Comparison of ENCODE assay signal across 24 mouse cellular contexts in the genomic region with DNA sequence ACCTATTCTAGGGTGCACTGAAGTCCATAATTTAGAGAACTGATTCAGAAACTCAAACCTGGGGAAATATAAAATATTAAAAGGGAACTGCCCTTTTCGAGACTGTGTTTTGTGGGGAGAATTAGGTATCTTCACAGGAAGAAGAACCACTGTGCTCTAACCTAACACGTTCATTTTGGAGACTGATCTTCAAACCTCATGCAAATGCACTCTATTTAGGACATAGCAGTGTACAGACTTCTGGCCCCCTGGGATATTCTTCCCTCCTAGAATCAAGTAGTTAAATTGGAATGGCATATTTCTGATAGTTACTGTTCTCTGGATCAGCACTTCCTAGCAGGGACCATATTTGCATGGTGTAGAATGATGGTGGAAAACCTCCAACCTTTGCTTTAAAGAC.
"Had no signal": no experiment of that assay in that cellular context is flagged by ENCODE, and none has a peak within 500 bp of the region (broad histone marks: within the 10 kb centered on the region; RNA-seq: fewer than 3 reads in every experiment).

No protein-coding gene starts in this region.

- DNase-seq: gastrocnemius, postnatal 14 days; gastrocnemius, postnatal 36 days; heart, adult 11 months; heart, adult 2 months; heart, postnatal 14 days; heart, postnatal 36 days; kidney, adult 18-20 months; kidney, adult 8-10 months; kidney, postnatal 10 days; kidney, postnatal 25 days; kidney, postnatal 4 days; left cerebral cortex, postnatal 4 days had no signal

- H3K27ac ChIP-seq: heart, adult 2 months; heart, embryonic 13.5 days; heart, embryonic 15.5 days; hindbrain, embryonic 13.5 days; hindbrain, embryonic 15.5 days; intestine, embryonic 15.5 days; layer of hippocampus, adult 2 months; left cerebral cortex, adult 2 months; limb, embryonic 13.5 days; limb, embryonic 15.5 days had no signal

- H3K9ac ChIP-seq: heart, embryonic 13.5 days; heart, embryonic 15.5 days; hindbrain, embryonic 13.5 days; hindbrain, embryonic 15.5 days; intestine, embryonic 15.5 days; limb, embryonic 13.5 days; limb, embryonic 15.5 days had no signal

- ATAC-seq: inflammation-experienced regulatory T-cells, adult 6 months; intestine, embryonic 15.5 days; intestine, postnatal 0 days had no signal

- H3K4me3 ChIP-seq: heart, adult 2 months; heart, embryonic 13.5 days; heart, embryonic 15.5 days; hindbrain, embryonic 13.5 days; hindbrain, embryonic 15.5 days; intestine, embryonic 15.5 days; layer of hippocampus, adult 2 months; left cerebral cortex, adult 2 months; limb, embryonic 13.5 days; limb, embryonic 15.5 days had no signal

- H3K4me1 ChIP-seq: heart, embryonic 13.5 days; heart, embryonic 15.5 days; hindbrain, embryonic 13.5 days; hindbrain, embryonic 15.5 days; intestine, embryonic 15.5 days; limb, embryonic 13.5 days; limb, embryonic 15.5 days had no signal

- H3K36me3 ChIP-seq: heart, embryonic 13.5 days; heart, embryonic 15.5 days; hindbrain, embryonic 13.5 days; hindbrain, embryonic 15.5 days; intestine, embryonic 15.5 days; limb, embryonic 13.5 days; limb, embryonic 15.5 days had no signal

- H3K9me3 ChIP-seq: heart, embryonic 13.5 days; heart, embryonic 15.5 days; hindbrain, embryonic 13.5 days; hindbrain, embryonic 15.5 days; intestine, embryonic 15.5 days; limb, embryonic 13.5 days; limb, embryonic 15.5 days had no signal

- H3K4me2 ChIP-seq: heart, embryonic 11.5 days; heart, embryonic 13.5 days; heart, embryonic 15.5 days; hindbrain, embryonic 13.5 days; hindbrain, embryonic 15.5 days; intestine, embryonic 15.5 days; limb, embryonic 13.5 days; limb, embryonic 15.5 days had no signal

- H3K27me3 ChIP-seq: heart, embryonic 13.5 days; heart, embryonic 15.5 days; hindbrain, embryonic 13.5 days; hindbrain, embryonic 15.5 days; intestine, embryonic 15.5 days; limb, embryonic 13.5 days; limb, embryonic 15.5 days had no signal
